Mouse (Mus musculus): ENCODE measurements around the gene Chd6. TPM values are rescaled to one million over a fixed set of nuclear protein-coding genes. Genes with fewer than 3 reads are reported as not detected.

The Chd6 gene
- total and polyA plus RNA-seq, 3 experiments, result 10.8 to 19.7 (median 14.0) TPM

- no peak for DNase-seq (ENCODE audit: extremely low read depth)
- no peak overlapping the region for H3K4me3 ChIP-seq (replicated peaks in 1 of 3; ENCODE audit: low read depth in 2 of 3, low read length in 2 of 3, poor library complexity in 1 of 3)
- H3K9me3 ChIP-seq (replicated peaks; ENCODE audit: low read length), result no peaks in the 10 kb centered on the region
- dilution Hi-C loops (cut with MboI; ENCODE audit: extremely low pct_ligation_motif_present, extremely low pct_unique_long_range_greater_than_20kb, low sequenced_read_pairs) (no loop called here), in situ Hi-C loops (cut with MboI; ENCODE audit: low pct_ligation_motif_present, low pct_unique_long_range_greater_than_20kb, low sequenced_read_pairs) (no loop called here)
- H3K27ac ChIP-seq (ENCODE audit: insufficient read depth, low read depth), result no peak overlapping the region
- no peak overlapping the region for H3K4me2 ChIP-seq (ENCODE audit: insufficient read depth, low read depth, poor library complexity, severe bottlenecking)
- peaks cover 6% of the 10 kb centered on the region for H3K27me3 ChIP-seq (replicated peaks)
- TF ChIP-seq MAX (IDR thresholded peaks at IDR 0.05; ENCODE audit: low read length) (no peak), UBTF (IDR thresholded peaks at IDR 0.05; ENCODE audit: low read depth, low read length) (no peak), USF2 (conservative IDR thresholded peaks at IDR 0.05; ENCODE audit: low read depth, low read length) (no peak), JUND (conservative IDR thresholded peaks at IDR 0.05; ENCODE audit: low read depth, low read length) (no peak), ZKSCAN1 (IDR thresholded peaks at IDR 0.05; ENCODE audit: borderline replicate concordance, low read depth, low read length) (no peak), NELFE (IDR thresholded peaks at IDR 0.05; ENCODE audit: low read depth, low read length) (no peak), IRF4 (IDR thresholded peaks at IDR 0.05; ENCODE audit: low read depth, low read length) (no peak), MYC (IDR thresholded peaks at IDR 0.05; ENCODE audit: low read depth, low read length) (no peak), MAFK (IDR thresholded peaks at IDR 0.05; ENCODE audit: insufficient replicate concordance, low read length) (no peak), POLR2A (IDR thresholded peaks at IDR 0.05; ENCODE audit: low read depth, low read length) (no peak)
- H3K79me2 ChIP-seq (replicated peaks; ENCODE audit: control insufficient read depth, extremely low read depth, insufficient read depth, poor library complexity, severe bottlenecking), result no peaks in the 10 kb centered on the region
- H3K4me1 ChIP-seq (ENCODE audit: control insufficient read depth in 1 of 2, insufficient read depth in 2 of 2), result no peaks in the 10 kb centered on the region
- no peaks in the 10 kb centered on the region for H3K36me3 ChIP-seq (replicated peaks in 1 of 2; ENCODE audit: control insufficient read depth in 1 of 2, insufficient read depth in 1 of 2, low read length in 1 of 2)
- H3K9ac ChIP-seq (ENCODE audit: insufficient read depth, low read depth), result no peak overlapping the region
These were observed 175.9 kb downstream of the Chd6 start for GRCm38 (mm10) chr2:160932981-160933380.

GRCm38 (mm10) chr2:160932325-160932724, 176.6 kb downstream of the Chd6 start:
- no peaks in the 10 kb centered on the region for H3K4me1 ChIP-seq (ENCODE audit: control insufficient read depth in 1 of 2, insufficient read depth in 2 of 2)
- no peak overlapping the region for H3K4me2 ChIP-seq (ENCODE audit: insufficient read depth, low read depth, poor library complexity, severe bottlenecking)
- no peaks in the 10 kb centered on the region for H3K79me2 ChIP-seq (replicated peaks; ENCODE audit: control insufficient read depth, extremely low read depth, insufficient read depth, poor library complexity, severe bottlenecking)
- dilution Hi-C loops (cut with MboI; ENCODE audit: extremely low pct_ligation_motif_present, extremely low pct_unique_long_range_greater_than_20kb, low sequenced_read_pairs) (no loop called here), in situ Hi-C loops (cut with MboI; ENCODE audit: low pct_ligation_motif_present, low pct_unique_long_range_greater_than_20kb, low sequenced_read_pairs) (no loop called here)
- TF ChIP-seq CHD1 (IDR thresholded peaks at IDR 0.05; ENCODE audit: low read depth, low read length) (no peak), JUN (IDR thresholded peaks at IDR 0.05; ENCODE audit: insufficient read depth, low read depth, low read length) (no peak), TCF12 (IDR thresholded peaks at IDR 0.05; ENCODE audit: low read depth, low read length) (no peak), MAFK (IDR thresholded peaks at IDR 0.05; ENCODE audit: insufficient replicate concordance, low read length) (no peak), RCOR1 (conservative IDR thresholded peaks at IDR 0.05; ENCODE audit: low read depth, low read length) (no peak)
- no peaks in the 10 kb centered on the region for H3K36me3 ChIP-seq (replicated peaks in 1 of 2; ENCODE audit: control insufficient read depth in 1 of 2, insufficient read depth in 1 of 2, low read length in 1 of 2)
- peaks cover 6% of the 10 kb centered on the region for H3K27me3 ChIP-seq (replicated peaks)
- no peak overlapping the region for H3K4me3 ChIP-seq (replicated peaks in 1 of 3; ENCODE audit: low read depth in 2 of 3, low read length in 2 of 3, poor library complexity in 1 of 3)
- H3K9me3 ChIP-seq (replicated peaks; ENCODE audit: low read length), result no peaks in the 10 kb centered on the region
- H3K27ac ChIP-seq (ENCODE audit: insufficient read depth, low read depth), result no peak overlapping the region
- H3K9ac ChIP-seq (ENCODE audit: insufficient read depth, low read depth), result no peak overlapping the region
- no peak for DNase-seq (ENCODE audit: extremely low read depth)

- Histone ChIP-seq H3K4me2 (ENCODE audit: insufficient read depth, low read depth, poor library complexity, severe bottlenecking) (no peak overlapping the region), H3K27ac (ENCODE audit: insufficient read depth, low read depth) (no peak overlapping the region), H3K36me3 (replicated peaks in 1 of 2; ENCODE audit: control insufficient read depth in 1 of 2, insufficient read depth in 1 of 2, low read length in 1 of 2) (no peaks in the 10 kb centered on the region), H3K4me1 (ENCODE audit: control insufficient read depth in 1 of 2, insufficient read depth in 2 of 2) (no peaks in the 10 kb centered on the region), H3K79me2 (replicated peaks; ENCODE audit: control insufficient read depth, extremely low read depth, insufficient read depth, poor library complexity, severe bottlenecking) (no peaks in the 10 kb centered on the region), H3K9ac (ENCODE audit: insufficient read depth, low read depth) (no peak overlapping the region), H3K9me3 (replicated peaks; ENCODE audit: low read length) (no peaks in the 10 kb centered on the region), H3K4me3 (replicated peaks in 1 of 3; ENCODE audit: low read depth in 2 of 3, low read length in 2 of 3, poor library complexity in 1 of 3) (no peak overlapping the region), H3K27me3 (replicated peaks) (peaks cover 6% of the 10 kb centered on the region)
- no peak for DNase-seq (ENCODE audit: extremely low read depth)
- dilution Hi-C loops (cut with MboI; ENCODE audit: extremely low pct_ligation_motif_present, extremely low pct_unique_long_range_greater_than_20kb, low sequenced_read_pairs), result no loop called here
- TF ChIP-seq USF2 (conservative IDR thresholded peaks at IDR 0.05; ENCODE audit: low read depth, low read length) (no peak), CTCF (conservative IDR thresholded peaks at IDR 0.05 in 1 of 2, IDR thresholded peaks at IDR 0.05 in 1 of 2; ENCODE audit: low read depth in 2 of 2, low read length in 2 of 2) (no peak), ETS1 (conservative IDR thresholded peaks at IDR 0.05; ENCODE audit: low read depth, low read length) (no peak)
- in situ Hi-C loops (cut with MboI; ENCODE audit: low pct_ligation_motif_present, low pct_unique_long_range_greater_than_20kb, low sequenced_read_pairs), result no loop called here
These were observed 177.5 kb downstream of the Chd6 start for GRCm38 (mm10) chr2:160931378-160931777.
